Mouse (Mus musculus): ENCODE results near the gene Commd1. TPM values are rescaled to one million over a fixed set of nuclear protein-coding genes. Genes with fewer than 3 reads are reported as not detected.

The Commd1 gene
- total and polyA plus RNA-seq, 3 experiments, result 26.7 to 158 (median 138) TPM

- TF ChIP-seq POLR2A (IDR thresholded peaks at IDR 0.05; ENCODE audit: insufficient read depth, low read depth, low read length) (no peak), CTCF (IDR thresholded peaks at IDR 0.05) (no peak), EP300 (IDR thresholded peaks at IDR 0.05; ENCODE audit: insufficient read depth, low read depth, low read length) (no peak)
- Histone ChIP-seq H3K9ac (ENCODE audit: low read depth, low read length) (no peak overlapping the region), H3K27ac (peak overlapping the region; percentile 15; the same call in 1 of the 2 replicates), H3K79me2 (replicated peaks; ENCODE audit: control insufficient read depth, insufficient read depth, low read length) (no peaks in the 10 kb centered on the region), H3K4me3 (no peak overlapping the region), H3K27me3 (ENCODE audit: control insufficient read depth, insufficient read depth, low read length) (no peaks in the 10 kb centered on the region), H3K4me1 (ENCODE audit: control insufficient read depth, insufficient read depth, low read length) (no peaks in the 10 kb centered on the region), H3K36me3 (ENCODE audit: control insufficient read depth, insufficient read depth, low read length) (no peaks in the 10 kb centered on the region)
- 69% methylated on average over 24 of the region's 24 CpGs for WGBS
- intact Hi-C loops (cut with DNase I), result no loop called here
- DNase-seq, result peak; percentile 8 to 20
Measured at GRCm38 (mm10) chr11:23020116-23020770, 38.1 kb upstream of the Commd1 start.

- intact Hi-C loops (cut with DNase I), result no loop called here
- H3K9ac ChIP-seq (ENCODE audit: low read depth, low read length), result no peak overlapping the region
Measured at GRCm38 (mm10) chr11:23017943-23018342, 35.8 kb upstream of the Commd1 start.

GRCm38 (mm10) chr11:23014996-23015395, 32.8 kb upstream of the Commd1 start:
- no peaks in the 10 kb centered on the region for H3K36me3 ChIP-seq (ENCODE audit: control insufficient read depth, insufficient read depth, low read length)
- DNase-seq, result no peak
- no peak overlapping the region for H3K9ac ChIP-seq (ENCODE audit: low read depth, low read length)
- 73% methylated on average over 6 of the region's 6 CpGs for WGBS
- H3K79me2 ChIP-seq (replicated peaks; ENCODE audit: control insufficient read depth, insufficient read depth, low read length), result no peaks in the 10 kb centered on the region
- H3K27me3 ChIP-seq (ENCODE audit: control insufficient read depth, insufficient read depth, low read length), result no peaks in the 10 kb centered on the region
- TF ChIP-seq EP300 (IDR thresholded peaks at IDR 0.05; ENCODE audit: insufficient read depth, low read depth, low read length) (no peak), CTCF (IDR thresholded peaks at IDR 0.05) (no peak), POLR2A (IDR thresholded peaks at IDR 0.05; ENCODE audit: insufficient read depth, low read depth, low read length) (no peak)
- H3K4me3 ChIP-seq, result no peak overlapping the region
- no peaks in the 10 kb centered on the region for H3K4me1 ChIP-seq (ENCODE audit: control insufficient read depth, insufficient read depth, low read length)
- intact Hi-C loops (cut with DNase I), result no loop called here
- H3K27ac ChIP-seq, result no peak overlapping the region

More at GRCm38 (mm10) chr11:23017943-23018342, 35.8 kb upstream of the Commd1 start:
- Histone ChIP-seq H3K4me3 (no peak overlapping the region), H3K27ac (no peak overlapping the region), H3K36me3 (ENCODE audit: control insufficient read depth, insufficient read depth, low read length) (no peaks in the 10 kb centered on the region), H3K79me2 (replicated peaks; ENCODE audit: control insufficient read depth, insufficient read depth, low read length) (no peaks in the 10 kb centered on the region), H3K4me1 (ENCODE audit: control insufficient read depth, insufficient read depth, low read length) (no peaks in the 10 kb centered on the region), H3K27me3 (ENCODE audit: control insufficient read depth, insufficient read depth, low read length) (no peaks in the 10 kb centered on the region)
- TF ChIP-seq CTCF (IDR thresholded peaks at IDR 0.05), result no peak
- TF ChIP-seq EP300 (IDR thresholded peaks at IDR 0.05; ENCODE audit: insufficient read depth, low read depth, low read length), result no peak
- TF ChIP-seq POLR2A (IDR thresholded peaks at IDR 0.05; ENCODE audit: insufficient read depth, low read depth, low read length), result no peak
- DNase-seq, result no peak
- 92% methylated on average over 4 of the region's 4 CpGs for WGBS

- intact Hi-C loops (cut with DNase I), result no loop called here
Measured at GRCm38 (mm10) chr11:23013580-23014294, 31.6 kb upstream of the Commd1 start.

GRCm38 (mm10) chr11:23013096-23013495, 30.9 kb upstream of the Commd1 start:
- Histone ChIP-seq H3K36me3 (ENCODE audit: control insufficient read depth, insufficient read depth, low read length) (no peaks in the 10 kb centered on the region), H3K4me3 (no peak overlapping the region), H3K4me1 (ENCODE audit: control insufficient read depth, insufficient read depth, low read length) (no peaks in the 10 kb centered on the region), H3K27ac (no peak overlapping the region), H3K9ac (ENCODE audit: low read depth, low read length) (no peak overlapping the region), H3K27me3 (ENCODE audit: control insufficient read depth, insufficient read depth, low read length) (no peaks in the 10 kb centered on the region), H3K79me2 (replicated peaks; ENCODE audit: control insufficient read depth, insufficient read depth, low read length) (no peaks in the 10 kb centered on the region)
- TF ChIP-seq POLR2A (IDR thresholded peaks at IDR 0.05; ENCODE audit: insufficient read depth, low read depth, low read length), result no peak
- TF ChIP-seq EP300 (IDR thresholded peaks at IDR 0.05; ENCODE audit: insufficient read depth, low read depth, low read length), result no peak
- TF ChIP-seq CTCF (IDR thresholded peaks at IDR 0.05), result no peak
- DNase-seq, result no peak
- intact Hi-C loops (cut with DNase I), result no loop called here
- 88% methylated on average over 1 of the region's 1 CpGs for WGBS

More at GRCm38 (mm10) chr11:23013580-23014294, 31.6 kb upstream of the Commd1 start:
- no peak overlapping the region for H3K27ac ChIP-seq
- no peaks in the 10 kb centered on the region for H3K79me2 ChIP-seq (replicated peaks; ENCODE audit: control insufficient read depth, insufficient read depth, low read length)
- no peaks in the 10 kb centered on the region for H3K4me1 ChIP-seq (ENCODE audit: control insufficient read depth, insufficient read depth, low read length)
- H3K36me3 ChIP-seq (ENCODE audit: control insufficient read depth, insufficient read depth, low read length), result no peaks in the 10 kb centered on the region
- TF ChIP-seq POLR2A (IDR thresholded peaks at IDR 0.05; ENCODE audit: insufficient read depth, low read depth, low read length), result no peak
- TF ChIP-seq CTCF (IDR thresholded peaks at IDR 0.05), result peak; percentile 48
- no peak overlapping the region for H3K4me3 ChIP-seq
- WGBS, result 88% methylated on average over 4 of the region's 4 CpGs
- DNase-seq, result no peak
- H3K27me3 ChIP-seq (ENCODE audit: control insufficient read depth, insufficient read depth, low read length), result no peaks in the 10 kb centered on the region
- H3K9ac ChIP-seq (ENCODE audit: low read depth, low read length), result no peak overlapping the region

GRCm38 (mm10) chr11:23008824-23009200, 26.6 kb upstream of the Commd1 start:
- Histone ChIP-seq H3K27ac (peak overlapping the region; percentile 92), H3K9ac (ENCODE audit: low read depth, low read length) (no peak overlapping the region), H3K4me3 (peak overlapping the region; percentile 85), H3K27me3 (ENCODE audit: control insufficient read depth, insufficient read depth, low read length) (no peaks in the 10 kb centered on the region), H3K36me3 (ENCODE audit: control insufficient read depth, insufficient read depth, low read length) (no peaks in the 10 kb centered on the region), H3K4me1 (ENCODE audit: control insufficient read depth, insufficient read depth, low read length) (peaks cover 2% of the 10 kb centered on the region), H3K79me2 (replicated peaks; ENCODE audit: control insufficient read depth, insufficient read depth, low read length) (no peaks in the 10 kb centered on the region)
- intact Hi-C loops (cut with DNase I), result loop anchor here (5.0 kb wide), 4 partner anchors 58 to 263 kb away; partner anchors contain the start of gene Xpo1
- TF ChIP-seq EP300 (IDR thresholded peaks at IDR 0.05; ENCODE audit: insufficient read depth, low read depth, low read length) (no peak), POLR2A (IDR thresholded peaks at IDR 0.05; ENCODE audit: insufficient read depth, low read depth, low read length) (no peak), CTCF (IDR thresholded peaks at IDR 0.05) (no peak)
- WGBS, result 24% methylated on average over 4 of the region's 4 CpGs
- no peak for DNase-seq
